Mouse (Mus musculus): ENCODE measurements at regions not wholly inside any gene's neighbourhood (a gene's known extent, or its start where the extent isn't known, plus 50 kb on each side); places are given as distances from the start of the nearest gene placed in this dataset.

- TF ChIP-seq CTCF (IDR thresholded peaks at IDR 0.05; ENCODE audit: borderline replicate concordance, insufficient read depth, low read depth, low read length): no peak
- TF ChIP-seq POLR2A (IDR thresholded peaks at IDR 0.05; ENCODE audit: borderline replicate concordance, insufficient read depth, low read length): no peak
Measured at GRCm38 (mm10) chr3:52190021-52190420, 78.1 kb upstream of the Foxo1 start.

All from cerebellum, adult 2 months (tissue).